Mouse (Mus musculus) limb, embryonic 13.5 days (tissue): ENCODE measurements around the gene Kirrel3. TPM values are rescaled to one million over a fixed set of nuclear protein-coding genes. Genes with fewer than 3 reads are reported as not detected.

ENCODE experiments used
- ATAC-seq: fragments of 200-750 bp; cut with Nextera tagmentation; 2 replicates; pipeline ENCODE4 v1.8.0; 2017; ENCODE audit warnings: low read depth, moderate number of reproducible peaks, moderate TSS enrichment; ENCODE audit not compliant: low FRiP score
- H3K27ac ChIP-seq: fragments of 300-500 bp; sonication (generic); 2 replicates; pipeline ENCODE4 v1.5.1; 2015; ENCODE audit warnings: inconsistent platforms, mild to moderate bottlenecking, moderate library complexity
- H3K27me3 ChIP-seq: fragments of 300-500 bp; sonication (generic); 2 replicates; pipeline ENCODE4 v1.6.1; 2015; ENCODE audit warnings: mild to moderate bottlenecking, inconsistent platforms
- H3K36me3 ChIP-seq: fragments of 300-500 bp; sonication (generic); 2 replicates; pipeline ENCODE4 v1.6.1; 2015; ENCODE audit warnings: inconsistent platforms, mild to moderate bottlenecking, moderate library complexity
- H3K4me1 ChIP-seq: fragments of 300-500 bp; sonication (generic); 2 replicates; pipeline ENCODE4 v1.6.1; 2015; ENCODE audit warnings: inconsistent platforms
- H3K4me2 ChIP-seq: fragments of 300-500 bp; sonication (generic); replicated peaks from 2 replicates; pipeline ENCODE4 v1.6.1; 2015; ENCODE audit warnings: inconsistent platforms, mild to moderate bottlenecking, moderate library complexity
- H3K4me3 ChIP-seq: fragments of 300-500 bp; sonication (generic); 2 replicates; pipeline ENCODE4 v1.5.1; 2015; ENCODE audit warnings: moderate library complexity, mild to moderate bottlenecking, inconsistent platforms
- H3K9ac ChIP-seq: fragments of 300-500 bp; sonication (generic); 2 replicates; pipeline ENCODE4 v1.6.1; 2015; ENCODE audit warnings: mild to moderate bottlenecking, inconsistent platforms
- H3K9me3 ChIP-seq: fragments of 300-500 bp; sonication (generic); 2 replicates; pipeline ENCODE4 v1.6.1; 2016; ENCODE audit warnings: inconsistent platforms
- WGBS: fragments of 180-500 bp; shearing (Covaris S2); methylation state at CpG from one replicate; pipeline ENCODE4 v1.1.7; 2015; 5-methylcytosine and 5-hydroxymethylcytosine counted together
- polyA plus RNA-seq: library from polyadenylated mRNA; unstranded; fragments of >200 nt; fragmentation: Nextera tagmentation; extraction: Ambion mirVana; gene quantifications from 2 replicates; pipeline ENCODE4 v1.2.1, GENCODE M21; 2015

Gene Kirrel3
- polyA plus RNA-seq, 1 experiment from 2014 or later, result 20.8 TPM

DNA sequence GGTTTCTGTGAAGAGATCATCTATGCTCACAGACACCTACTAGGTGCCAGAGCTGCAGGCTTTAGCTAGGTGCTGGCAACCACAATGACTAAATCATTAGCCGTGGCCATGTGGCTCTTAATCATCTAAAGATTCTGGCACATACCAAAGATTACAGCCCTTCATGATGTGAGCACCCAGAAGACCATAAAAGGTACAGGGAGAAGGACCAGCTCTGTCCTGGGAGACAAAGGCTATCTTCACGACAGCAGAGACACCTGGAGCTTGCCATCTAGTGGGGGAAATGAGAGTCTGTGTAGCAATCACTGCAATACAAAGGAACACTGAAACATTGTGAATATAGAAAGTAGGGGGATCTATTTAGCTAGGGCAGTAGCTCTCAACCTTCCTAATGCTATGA, 262.3 kb downstream of the Kirrel3 start:
- H3K27me3 ChIP-seq, result 0 out of 2 replicates have a peak, but pooled peaks cover 5% of the 10 kb centered on the region
- no peak for ATAC-seq
- WGBS, result 43% methylated on average over 2 of the region's 2 CpGs
- no peak overlapping the region for H3K4me3 ChIP-seq
- H3K9me3 ChIP-seq, result no peaks in the 10 kb centered on the region
- H3K27ac ChIP-seq, result no peak overlapping the region
- no peak overlapping the region for H3K9ac ChIP-seq
- no peak overlapping the region for H3K4me2 ChIP-seq
- no peaks in the 10 kb centered on the region for H3K36me3 ChIP-seq
- peaks cover 9% of the 10 kb centered on the region for H3K4me1 ChIP-seq

DNA sequence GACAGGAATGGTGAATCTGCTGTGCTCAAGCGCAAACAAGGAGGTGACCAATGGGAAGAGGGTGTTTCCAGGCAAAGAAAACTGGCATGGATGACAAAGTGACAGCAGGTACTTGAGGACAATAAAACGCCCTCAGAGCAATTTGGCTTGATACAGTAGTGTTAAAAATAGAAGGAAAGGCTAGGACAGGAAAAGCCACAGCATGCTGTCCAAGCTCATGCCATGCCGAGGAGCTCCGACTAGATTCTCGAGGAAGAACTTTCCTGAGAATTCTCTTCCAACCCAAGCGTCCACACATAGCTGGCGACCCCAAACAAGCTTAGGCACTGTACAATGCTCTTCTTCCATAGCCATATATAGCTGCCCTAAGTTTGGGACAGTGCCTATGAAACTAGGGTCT, 263.5 kb downstream of the Kirrel3 start:
- H3K4me3 ChIP-seq, result no peak overlapping the region
- 0 out of 2 replicates have a peak, but pooled peaks cover 5% of the 10 kb centered on the region for H3K27me3 ChIP-seq
- WGBS, result 88% methylated on average over 7 of the region's 7 CpGs
- no peaks in the 10 kb centered on the region for H3K36me3 ChIP-seq
- H3K4me2 ChIP-seq, result no peak overlapping the region
- no peak overlapping the region for H3K27ac ChIP-seq
- H3K4me1 ChIP-seq, result peaks cover 9% of the 10 kb centered on the region
- no peak overlapping the region for H3K9ac ChIP-seq
- no peak for ATAC-seq
- no peaks in the 10 kb centered on the region for H3K9me3 ChIP-seq

DNA sequence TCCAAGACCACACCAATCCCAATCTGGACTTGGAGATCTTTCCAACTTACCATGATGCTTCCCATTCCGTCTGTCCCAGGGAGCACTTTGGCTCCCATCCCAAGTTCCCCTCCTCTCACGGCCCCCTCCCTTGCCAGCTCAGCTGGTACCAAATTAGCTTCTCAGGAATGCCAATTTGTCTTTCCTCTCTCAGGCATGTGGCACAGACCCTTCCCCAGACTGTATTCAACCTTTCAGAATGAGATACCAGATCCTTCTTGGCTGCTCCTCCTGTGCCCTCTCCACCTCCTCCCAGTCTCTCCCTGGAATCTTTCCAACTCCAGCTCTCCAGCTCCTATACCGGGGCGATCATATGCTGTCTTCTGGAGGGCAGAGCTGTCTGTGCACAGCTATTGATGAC, 264.2 kb downstream of the Kirrel3 start:
- H3K27ac ChIP-seq, result no peak overlapping the region
- WGBS, result 70% methylated on average over 4 of the region's 4 CpGs
- no peak overlapping the region for H3K4me3 ChIP-seq
- H3K4me1 ChIP-seq, result peaks cover 9% of the 10 kb centered on the region
- H3K9me3 ChIP-seq, result no peaks in the 10 kb centered on the region
- H3K36me3 ChIP-seq, result no peaks in the 10 kb centered on the region
- no peak overlapping the region for H3K9ac ChIP-seq
- 0 out of 2 replicates have a peak, but pooled peaks cover 5% of the 10 kb centered on the region for H3K27me3 ChIP-seq
- ATAC-seq, result no peak
- H3K4me2 ChIP-seq, result no peak overlapping the region

GRCm38 (mm10) chr9:34750887-34751286, 265.2 kb downstream of the Kirrel3 start:
- Histone ChIP-seq H3K9ac (no peak overlapping the region), H3K36me3 (no peaks in the 10 kb centered on the region), H3K27ac (no peak overlapping the region), H3K4me3 (no peak overlapping the region), H3K4me1 (peaks cover 9% of the 10 kb centered on the region), H3K27me3 (0 out of 2 replicates have a peak, but pooled peaks cover 5% of the 10 kb centered on the region), H3K9me3 (no peaks in the 10 kb centered on the region), H3K4me2 (no peak overlapping the region)
- 26% methylated on average over 2 of the region's 2 CpGs for WGBS
- 0 out of 2 replicates have a peak, but pooled peaks have one; percentile 19 for ATAC-seq

GRCm38 (mm10) chr9:34752076-34752800, 266.5 kb downstream of the Kirrel3 start:
- Histone ChIP-seq H3K27ac (no peak overlapping the region), H3K4me3 (no peak overlapping the region), H3K9ac (no peak overlapping the region), H3K4me1 (peaks cover 9% of the 10 kb centered on the region), H3K4me2 (no peak overlapping the region), H3K9me3 (no peaks in the 10 kb centered on the region), H3K27me3 (0 out of 2 replicates have a peak, but pooled peaks cover 5% of the 10 kb centered on the region), H3K36me3 (no peaks in the 10 kb centered on the region)
- ATAC-seq, result no peak
- 83% methylated on average over 5 of the region's 5 CpGs for WGBS

DNA sequence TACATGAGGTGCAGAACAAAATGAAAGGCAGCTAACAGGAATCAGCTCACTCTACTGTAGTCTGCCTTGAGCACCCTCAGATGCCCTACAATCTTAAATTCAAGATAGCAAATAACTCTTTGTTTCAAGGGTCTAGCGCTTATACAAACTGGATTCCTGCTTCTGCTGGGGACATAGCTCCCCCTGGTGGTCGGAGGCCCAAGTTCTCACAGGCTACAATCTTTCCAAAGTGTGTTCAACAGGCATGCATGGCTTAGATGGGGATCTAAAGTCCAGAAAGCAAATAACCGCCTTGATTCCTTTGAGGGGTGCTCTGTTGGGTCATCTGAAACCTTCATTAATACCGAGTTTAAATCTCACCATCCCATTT, 267.1 kb downstream of the Kirrel3 start:
- Histone ChIP-seq H3K27ac (no peak overlapping the region), H3K4me2 (no peak overlapping the region)
- WGBS, result 22% methylated on average over 4 of the region's 4 CpGs

DNA sequence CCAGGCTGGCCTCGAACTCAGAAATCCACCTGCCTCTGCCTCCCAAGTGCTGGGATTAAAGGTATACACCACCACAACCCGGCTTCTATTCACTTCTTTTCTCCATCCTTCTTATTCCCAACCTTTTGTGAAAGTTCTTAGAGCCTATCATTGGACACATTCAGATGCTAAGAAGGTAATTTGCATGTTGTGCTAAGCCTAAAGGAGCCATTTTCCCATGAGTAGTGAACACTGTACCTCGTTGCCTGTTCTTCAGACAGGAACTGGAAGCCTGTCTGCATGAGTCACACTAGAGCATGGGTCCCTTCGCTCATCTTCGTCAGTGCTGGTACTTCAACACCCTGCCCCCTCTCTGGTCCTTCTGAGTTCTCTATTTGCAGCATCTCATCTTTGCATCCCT, 268.2 kb downstream of the Kirrel3 start:
- Histone ChIP-seq H3K9ac (no peak overlapping the region), H3K36me3 (no peaks in the 10 kb centered on the region), H3K4me2 (no peak overlapping the region), H3K9me3 (no peaks in the 10 kb centered on the region), H3K27me3 (0 out of 2 replicates have a peak, but pooled peaks cover 5% of the 10 kb centered on the region), H3K27ac (no peak overlapping the region), H3K4me3 (no peak overlapping the region), H3K4me1 (peaks cover 9% of the 10 kb centered on the region)
- no peak for ATAC-seq
- 88% methylated on average over 5 of the region's 5 CpGs for WGBS

More for the DNA sequence above, 267.1 kb downstream of the Kirrel3 start:
- no peak overlapping the region for H3K4me3 ChIP-seq
- no peak for ATAC-seq
- H3K9me3 ChIP-seq, result no peaks in the 10 kb centered on the region
- H3K9ac ChIP-seq, result no peak overlapping the region
- H3K36me3 ChIP-seq, result no peaks in the 10 kb centered on the region
- peaks cover 9% of the 10 kb centered on the region for H3K4me1 ChIP-seq
- H3K27me3 ChIP-seq, result 0 out of 2 replicates have a peak, but pooled peaks cover 5% of the 10 kb centered on the region

DNA sequence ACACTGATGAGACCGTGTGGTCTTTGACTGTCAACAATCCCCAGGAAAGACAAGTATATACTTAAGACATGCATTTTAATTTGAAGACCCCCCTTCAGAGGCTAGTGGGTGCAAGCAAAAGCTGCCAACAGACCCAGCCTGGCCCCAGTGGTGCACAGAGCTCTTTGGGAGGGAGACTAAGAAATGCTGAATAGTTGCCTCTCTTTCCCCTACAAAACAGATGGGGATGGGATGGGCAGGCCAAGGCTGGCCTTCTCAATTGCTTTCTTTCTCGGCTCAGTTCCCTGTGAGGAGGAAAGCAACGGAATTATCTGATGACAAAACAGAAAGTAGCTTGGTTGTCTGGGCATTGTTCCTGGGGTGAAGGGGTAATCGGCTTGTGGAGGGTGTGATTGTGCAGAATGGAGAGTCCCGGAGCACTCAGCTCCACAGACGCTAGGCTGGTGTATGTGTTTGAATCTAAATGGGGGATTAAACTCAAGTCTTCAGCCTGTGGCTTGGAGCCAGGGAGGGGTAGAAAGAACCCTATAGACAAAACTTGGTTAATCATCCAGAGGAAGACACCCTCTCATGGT, 268.9 kb downstream of the Kirrel3 start:
- 0 out of 2 replicates have a peak, but pooled peaks cover 3% of the 10 kb centered on the region for H3K27me3 ChIP-seq
- no peaks in the 10 kb centered on the region for H3K9me3 ChIP-seq
- H3K27ac ChIP-seq, result no peak overlapping the region
- ATAC-seq, result no peak
- no peaks in the 10 kb centered on the region for H3K36me3 ChIP-seq
- WGBS, result 75% methylated on average over 6 of the region's 6 CpGs
- H3K4me2 ChIP-seq, result no peak overlapping the region
- peaks cover 9% of the 10 kb centered on the region for H3K4me1 ChIP-seq
- no peak overlapping the region for H3K9ac ChIP-seq
- H3K4me3 ChIP-seq, result no peak overlapping the region

GRCm38 (mm10) chr9:34756055-34756454, 270.4 kb downstream of the Kirrel3 start:
- no peak overlapping the region for H3K9ac ChIP-seq
- no peaks in the 10 kb centered on the region for H3K27me3 ChIP-seq
- H3K27ac ChIP-seq, result no peak overlapping the region
- no peak for ATAC-seq
- peaks cover 3% of the 10 kb centered on the region for H3K4me1 ChIP-seq
- 87% methylated on average over 7 of the region's 7 CpGs for WGBS
- H3K36me3 ChIP-seq, result no peaks in the 10 kb centered on the region
- no peak overlapping the region for H3K4me3 ChIP-seq
- no peaks in the 10 kb centered on the region for H3K9me3 ChIP-seq
- H3K4me2 ChIP-seq, result no peak overlapping the region

DNA sequence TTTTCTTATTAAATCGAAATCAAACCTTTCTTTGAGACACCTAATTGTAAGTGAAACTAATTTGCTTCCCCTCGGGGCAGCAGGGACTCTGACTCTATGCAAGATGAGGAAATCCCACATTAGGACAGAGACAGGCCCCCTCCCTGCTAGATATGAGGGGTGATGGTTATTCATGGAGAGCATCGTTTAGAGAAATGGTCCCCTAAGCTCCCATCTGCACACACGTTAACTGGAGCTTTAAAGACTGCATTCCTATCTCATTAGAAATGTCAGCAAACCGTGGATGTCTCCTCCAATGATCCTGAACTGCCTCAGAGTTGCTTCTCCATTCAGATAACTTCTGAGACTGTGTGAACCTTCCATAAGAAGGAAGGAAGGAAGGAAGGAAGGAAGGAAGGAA, 273.2 kb downstream of the Kirrel3 start:
- H3K27ac ChIP-seq, result no peak overlapping the region
- H3K36me3 ChIP-seq, result no peaks in the 10 kb centered on the region
- H3K9ac ChIP-seq, result no peak overlapping the region
- H3K4me3 ChIP-seq, result no peak overlapping the region
- no peaks in the 10 kb centered on the region for H3K27me3 ChIP-seq
- no peaks in the 10 kb centered on the region for H3K9me3 ChIP-seq
- no peak for ATAC-seq
- 64% methylated on average over 5 of the region's 5 CpGs for WGBS
- no peak overlapping the region for H3K4me2 ChIP-seq
- H3K4me1 ChIP-seq, result no peaks in the 10 kb centered on the region

DNA sequence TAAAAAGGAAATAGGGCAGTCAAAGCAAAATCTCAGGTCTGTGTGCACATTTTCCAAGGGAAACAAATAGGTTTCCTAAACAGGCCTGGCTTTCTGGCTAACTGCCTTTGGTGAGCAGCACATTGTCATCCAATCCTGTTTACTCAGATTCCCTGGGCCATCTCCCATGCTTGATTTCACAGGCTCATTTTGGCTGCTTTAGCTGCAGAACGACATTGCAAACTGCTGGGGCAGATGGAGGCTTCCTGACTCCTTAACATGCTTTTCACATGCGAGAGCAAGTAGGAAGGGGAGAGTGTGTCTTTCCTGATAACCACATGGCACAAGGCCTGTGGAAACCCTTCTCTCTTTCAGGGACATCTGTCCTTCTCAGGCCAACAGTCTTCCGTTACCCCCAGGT, 274.8 kb downstream of the Kirrel3 start:
- Histone ChIP-seq H3K27ac (no peak overlapping the region), H3K36me3 (no peaks in the 10 kb centered on the region), H3K4me2 (no peak overlapping the region), H3K4me3 (no peak overlapping the region), H3K9me3 (no peaks in the 10 kb centered on the region), H3K27me3 (no peaks in the 10 kb centered on the region), H3K9ac (no peak overlapping the region), H3K4me1 (no peaks in the 10 kb centered on the region)
- ATAC-seq, result no peak
- 78% methylated on average over 3 of the region's 3 CpGs for WGBS

DNA sequence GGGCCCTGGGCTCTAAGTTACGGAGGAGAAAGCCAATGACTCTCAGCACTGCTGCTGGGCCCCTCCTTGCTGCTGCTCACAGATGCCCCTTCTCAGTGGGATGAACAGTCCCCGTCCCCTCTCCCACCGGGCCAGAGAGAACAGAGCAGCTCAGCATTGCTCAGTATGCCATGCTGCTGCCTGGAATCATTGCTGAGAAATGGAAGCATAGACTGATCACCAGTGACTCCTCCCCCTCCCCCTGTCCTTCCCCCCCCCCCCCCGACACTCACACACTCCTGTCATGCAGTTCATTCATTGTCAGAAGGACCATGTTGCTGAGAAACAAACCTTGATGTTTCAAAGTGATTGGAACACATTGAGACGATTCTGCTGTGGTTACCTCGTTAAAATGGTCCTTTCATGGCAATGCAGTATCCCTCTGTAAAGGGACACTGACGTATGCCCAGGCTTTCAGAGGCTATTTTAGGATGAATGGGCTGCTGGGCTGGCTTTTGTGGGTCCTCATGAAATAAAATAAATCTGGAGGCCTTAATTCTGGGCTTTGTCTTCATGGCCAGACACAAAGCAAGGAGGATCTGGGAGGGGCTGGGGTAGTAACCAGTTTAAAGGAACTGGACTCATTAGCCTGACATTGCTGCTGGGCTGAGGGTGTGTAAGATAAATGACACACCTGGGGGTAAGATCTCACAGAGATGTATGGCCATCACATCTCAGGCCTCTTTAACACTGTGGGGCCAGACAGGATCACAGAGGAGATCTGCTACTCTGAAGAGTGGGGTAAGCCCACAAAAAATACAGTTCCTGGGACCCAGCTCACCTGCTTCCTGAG, 281.3 kb downstream of the Kirrel3 start:
- Histone ChIP-seq H3K4me3 (no peak overlapping the region), H3K27ac (no peak overlapping the region), H3K36me3 (no peaks in the 10 kb centered on the region), H3K9ac (no peak overlapping the region), H3K4me2 (no peak overlapping the region), H3K4me1 (no peaks in the 10 kb centered on the region), H3K27me3 (no peaks in the 10 kb centered on the region), H3K9me3 (peaks cover 15% of the 10 kb centered on the region)
- ATAC-seq, result no peak
- 33% methylated on average over 7 of the region's 7 CpGs for WGBS
